Mouse (Mus musculus) midbrain, postnatal 0 days (tissue): Measurements from ENCODE around the gene Ust. TPM values are rescaled to one million over a fixed set of nuclear protein-coding genes. Genes with fewer than 3 reads are reported as not detected.

Experiments
- ATAC-seq: fragments of 200-750 bp; cut with Nextera tagmentation; 2 replicates; pipeline ENCODE4 v1.8.0; 2017; ENCODE audit warnings: moderate number of reproducible peaks, mild to moderate bottlenecking, moderate TSS enrichment, moderate library complexity; ENCODE audit not compliant: low FRiP score
- DNase-seq: peaks from one replicate; pipeline ENCODE4 v3.0.0-alpha.2; 2015; ENCODE audit warnings: low spot score
- H3K27ac ChIP-seq: fragments of 300-500 bp; sonication (generic); 2 replicates; pipeline ENCODE4 v1.5.1; 2014; ENCODE audit warnings: low read depth, mild to moderate bottlenecking, low read length, mixed read lengths
- H3K27me3 ChIP-seq: fragments of 300-500 bp; sonication (generic); 2 replicates; pipeline ENCODE4 v1.6.1; 2014; ENCODE audit warnings: low read length, control low read depth, mixed read lengths; ENCODE audit not compliant: insufficient read depth
- H3K36me3 ChIP-seq: fragments of 300-500 bp; sonication (generic); 2 replicates; pipeline ENCODE4 v1.6.1; 2014; ENCODE audit warnings: low read length, control low read depth, mixed read lengths; ENCODE audit not compliant: insufficient read depth
- H3K4me1 ChIP-seq: fragments of 300-500 bp; sonication (generic); 2 replicates; pipeline ENCODE4 v1.6.1; 2014; ENCODE audit warnings: mild to moderate bottlenecking, control low read depth, antibody characterized with exemption, low read length, mixed read lengths; ENCODE audit not compliant: insufficient read depth
- H3K4me2 ChIP-seq: fragments of 300-500 bp; sonication (generic); 2 replicates; pipeline ENCODE4 v1.6.1; 2014; ENCODE audit warnings: low read depth, mild to moderate bottlenecking, low read length, mixed read lengths; ENCODE audit not compliant: poor library complexity, severe bottlenecking
- H3K4me3 ChIP-seq: fragments of 300-500 bp; sonication (generic); 2 replicates; pipeline ENCODE4 v1.5.1; 2014; ENCODE audit warnings: low read depth, mild to moderate bottlenecking, low read length, moderate library complexity
- H3K9ac ChIP-seq: fragments of 300-500 bp; sonication (generic); replicated peaks from 2 replicates; pipeline ENCODE4 v1.6.1; 2014; ENCODE audit warnings: mild to moderate bottlenecking, low read length, moderate library complexity, mixed read lengths; ENCODE audit not compliant: poor library complexity, severe bottlenecking
- H3K9me3 ChIP-seq: fragments of 300-500 bp; sonication (generic); 2 replicates; pipeline ENCODE4 v1.6.1; 2016; ENCODE audit warnings: low read length, control low read depth
- CTCF ChIP-seq: IDR thresholded peaks from 2 replicates; pipeline ENCODE4 v1.5.1; 2016; ENCODE audit warnings: antibody characterized with exemption, mild to moderate bottlenecking
- WGBS: fragments of 180-500 bp; shearing (Covaris S2); extraction: QIAGEN DNeasy Blood & Tissue Kit; methylation state at CpG from one replicate; pipeline ENCODE4 v1.1.7; 2014; 5-methylcytosine and 5-hydroxymethylcytosine counted together
- polyA plus RNA-seq: library from polyadenylated mRNA; unstranded; fragments of >200 nt; fragmentation: Nextera tagmentation; extraction: Ambion mirVana; gene quantifications from 2 replicates; pipeline ENCODE4 v1.2.1, GENCODE M21; 2015
- total RNA-seq: library from RNA; depleted of rRNA; stranded (reverse); fragments of >200 nt; gene quantifications from 2 replicates; pipeline ENCODE4 v1.2.3, GENCODE M21; 2014

Ust gene
- total and polyA plus RNA-seq, 2 experiments from 2014 or later: 5.0 to 8.1 TPM

DNA sequence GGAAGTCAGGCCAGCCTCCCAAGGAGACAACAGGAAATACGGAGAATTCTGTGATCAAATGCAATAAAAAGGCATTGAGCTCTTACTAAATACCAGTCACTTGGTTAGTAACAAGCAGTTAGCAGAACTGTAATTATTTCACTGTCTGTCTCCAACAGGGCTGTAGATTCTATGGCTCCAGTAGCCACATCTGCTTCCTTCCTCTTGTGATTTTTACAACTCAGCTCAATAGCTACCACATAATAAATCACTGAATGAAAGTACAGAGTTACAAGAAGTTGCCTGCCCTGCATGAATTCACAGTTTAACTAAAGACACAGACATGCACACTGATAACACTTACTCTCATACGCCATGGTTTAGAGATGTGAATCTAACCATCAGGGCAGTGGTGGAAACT lies 176.1 kb downstream of the Ust start:
- TF ChIP-seq CTCF: no peak
- 91% methylated on average over 2 of the region's 2 CpGs for WGBS

GRCm38 (mm10) chr10:8339645-8340428 lies 178.8 kb downstream of the Ust start:
- 62% methylated on average over 12 of the region's 12 CpGs for WGBS
- Histone ChIP-seq H3K27ac (0 out of 2 replicates have a peak overlapping the region, but pooled peaks have one; percentile 3), H3K27me3 (no peaks in the 10 kb centered on the region), H3K9me3 (no peaks in the 10 kb centered on the region), H3K9ac (no peak overlapping the region), H3K4me1 (no peaks in the 10 kb centered on the region), H3K36me3 (no peaks in the 10 kb centered on the region), H3K4me3 (no peak overlapping the region), H3K4me2 (no peak overlapping the region)
- no peak for TF ChIP-seq CTCF
- DNase-seq (peak; percentile 56), ATAC-seq (peak; percentile 52; the same call in 1 of the 2 replicates)

More for the DNA sequence above, 176.1 kb downstream of the Ust start:
- no peak overlapping the region for H3K4me3 ChIP-seq
- no peak overlapping the region for H3K4me2 ChIP-seq
- no peak for ATAC-seq
- no peaks in the 10 kb centered on the region for H3K9me3 ChIP-seq
- H3K9ac ChIP-seq: no peak overlapping the region
- no peaks in the 10 kb centered on the region for H3K36me3 ChIP-seq
- no peaks in the 10 kb centered on the region for H3K27me3 ChIP-seq
- no peak for DNase-seq
- H3K27ac ChIP-seq: no peak overlapping the region
- H3K4me1 ChIP-seq: no peaks in the 10 kb centered on the region

GRCm38 (mm10) chr10:8336601-8337000 lies 182.0 kb downstream of the Ust start:
- H3K9ac ChIP-seq: no peak overlapping the region
- no peak overlapping the region for H3K27ac ChIP-seq
- H3K4me1 ChIP-seq: no peaks in the 10 kb centered on the region
- ATAC-seq: no peak
- TF ChIP-seq CTCF: no peak
- no peak overlapping the region for H3K4me3 ChIP-seq
- WGBS: 81% methylated on average over 1 of the region's 1 CpGs
- H3K9me3 ChIP-seq: no peaks in the 10 kb centered on the region
- no peaks in the 10 kb centered on the region for H3K27me3 ChIP-seq
- no peaks in the 10 kb centered on the region for H3K36me3 ChIP-seq
- no peak overlapping the region for H3K4me2 ChIP-seq
- no peak for DNase-seq

DNA sequence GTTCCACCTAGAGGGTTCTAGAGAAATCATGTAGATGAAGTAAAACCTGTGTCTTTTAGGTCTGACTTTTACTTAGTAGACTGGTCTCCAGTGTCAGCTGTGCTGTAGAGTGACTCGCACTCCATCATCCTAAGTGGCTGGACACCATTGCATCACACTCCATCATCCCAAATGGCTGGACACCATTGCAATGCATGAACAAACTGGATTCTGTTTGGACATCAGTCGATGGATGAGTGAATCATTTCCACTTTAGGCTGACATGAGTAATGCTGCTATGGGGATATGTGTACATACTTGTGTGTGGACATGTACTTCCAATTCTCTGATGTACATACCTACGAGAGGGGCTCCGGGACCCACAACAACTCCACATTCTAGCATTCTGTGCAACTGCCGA lies 187.7 kb downstream of the Ust start:
- 79% methylated on average over 5 of the region's 5 CpGs for WGBS
- H3K36me3 ChIP-seq: no peaks in the 10 kb centered on the region
- DNase-seq: no peak

GRCm38 (mm10) chr10:8330006-8330405 lies 188.6 kb downstream of the Ust start:
- Histone ChIP-seq H3K4me2 (no peak overlapping the region), H3K4me3 (no peak overlapping the region), H3K9ac (no peak overlapping the region), H3K4me1 (no peaks in the 10 kb centered on the region), H3K27ac (no peak overlapping the region), H3K27me3 (no peaks in the 10 kb centered on the region), H3K36me3 (no peaks in the 10 kb centered on the region), H3K9me3 (no peaks in the 10 kb centered on the region)
- no peak for DNase-seq
- 90% methylated on average over 8 of the region's 8 CpGs for WGBS
- no peak for ATAC-seq
- TF ChIP-seq CTCF: no peak

More for the DNA sequence above, 187.7 kb downstream of the Ust start:
- Histone ChIP-seq H3K9ac (no peak overlapping the region), H3K9me3 (no peaks in the 10 kb centered on the region), H3K4me2 (no peak overlapping the region), H3K4me3 (no peak overlapping the region), H3K4me1 (no peaks in the 10 kb centered on the region), H3K27ac (no peak overlapping the region), H3K27me3 (no peaks in the 10 kb centered on the region)
- no peak for TF ChIP-seq CTCF
- no peak for ATAC-seq

DNA sequence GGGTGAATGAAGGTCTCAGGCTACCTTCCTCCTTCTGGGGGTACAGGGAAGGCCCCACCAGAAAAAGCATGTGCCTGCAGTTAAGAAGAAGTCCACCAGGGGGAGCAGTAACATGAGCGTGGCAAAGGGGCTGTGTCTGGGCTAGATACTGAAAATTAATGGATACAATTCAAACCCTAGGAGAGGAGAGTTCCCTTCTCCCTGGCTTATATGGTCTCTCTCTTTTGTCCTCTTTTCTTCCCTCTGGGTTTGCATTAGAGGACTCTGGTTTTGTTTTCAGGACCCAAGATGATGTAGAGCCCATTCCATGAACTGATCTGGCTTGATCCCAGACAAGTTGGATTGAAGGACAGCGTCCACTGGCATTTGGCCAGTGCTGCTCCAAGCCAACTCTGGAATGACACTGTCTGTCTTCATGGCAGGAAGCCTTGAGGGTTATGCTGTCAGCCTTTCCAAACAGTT lies 195.3 kb downstream of the Ust start:
- no peaks in the 10 kb centered on the region for H3K36me3 ChIP-seq
- H3K4me3 ChIP-seq: no peak overlapping the region
- no peaks in the 10 kb centered on the region for H3K27me3 ChIP-seq
- no peak overlapping the region for H3K9ac ChIP-seq
- 39% methylated on average over 2 of the region's 2 CpGs for WGBS
- DNase-seq: peak; percentile 70
- H3K4me2 ChIP-seq: no peak overlapping the region
- no peak for ATAC-seq
- H3K4me1 ChIP-seq: no peaks in the 10 kb centered on the region
- no peaks in the 10 kb centered on the region for H3K9me3 ChIP-seq
- no peak overlapping the region for H3K27ac ChIP-seq
- peak; percentile 83 for TF ChIP-seq CTCF
